Mouse (Mus musculus) liver, embryonic 18 days (tissue): ENCODE results near the gene Fntb. TPM values are rescaled to one million over a fixed set of nuclear protein-coding genes. Genes with fewer than 3 reads are reported as not detected.

Source experiments
- polyA plus RNA-seq: library from polyadenylated mRNA; depleted of rRNA; stranded (reverse); fragments of >200 nt; gene quantifications from 2 replicates; pipeline ENCODE4 v1.2.3, GENCODE M21; 2012; rRNA removed

The Fntb gene
- 11.4 and 12.0 TPM in 2 replicates for polyA plus RNA-seq

DNA sequence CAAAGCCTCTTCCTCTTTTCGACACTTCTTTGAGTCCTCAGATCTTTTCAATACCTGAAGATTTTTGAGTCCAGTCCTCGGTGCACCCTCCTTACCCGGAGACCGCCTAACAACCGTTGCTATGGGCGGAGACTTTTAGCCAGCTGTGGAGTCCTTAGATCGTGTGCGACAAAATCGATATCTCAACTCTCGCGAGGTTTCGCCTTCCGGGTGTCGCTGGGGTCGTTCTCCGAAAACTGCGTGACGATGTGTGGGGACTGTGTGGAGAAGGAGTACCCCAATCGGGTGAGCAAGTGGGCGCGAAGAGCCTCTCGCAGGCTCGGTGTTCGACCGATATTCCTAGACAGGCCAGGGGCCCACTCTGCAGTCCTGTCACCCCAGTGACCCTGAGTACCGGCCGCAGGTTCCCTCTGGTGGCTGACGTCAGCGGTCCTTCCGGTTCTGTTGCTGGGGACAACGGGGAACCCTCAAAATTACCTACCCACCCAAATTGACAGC lies at the start of gene Fntb, which contains the start of gene Churc1:
Fntb (plus strand) TSS at position 236 of the 498 bp plus-strand sequence.
Churc1 (plus strand) TSS at position 185 of the 498 bp plus-strand sequence.

GRCm38 (mm10) chr12:76795350-76795749 lies 30.0 kb downstream of the Fntb start, which contains the start of gene Gpx2:
TSS of gene Gpx2 (minus strand) at chr12:76795554.

DNA sequence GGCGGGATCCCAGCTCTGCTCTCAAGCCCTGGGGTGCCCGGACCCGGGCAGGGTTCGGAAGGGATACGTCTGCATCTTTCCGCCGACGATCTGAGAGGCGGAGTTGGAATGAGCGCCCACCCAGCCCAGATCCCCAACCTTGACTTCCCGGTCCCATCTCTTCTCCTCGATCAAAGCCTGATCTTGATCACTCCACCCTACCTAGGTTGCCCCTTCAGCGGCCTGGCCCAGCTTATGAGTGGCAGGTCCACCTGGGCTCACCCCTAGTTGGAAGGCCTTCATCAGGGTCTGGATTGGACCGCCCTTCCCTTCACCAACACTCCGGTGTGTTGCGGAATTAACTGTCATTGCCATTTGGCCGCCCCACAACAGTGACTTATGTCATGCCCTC lies 57.3 kb downstream of the Fntb start, which contains the start of gene Rab15:
Rab15 (minus strand) TSS at position 258 of the 391 bp plus-strand sequence.

GRCm38 (mm10) chr12:76961932-76962891 lies 196.8 kb downstream of the Fntb start, which contains the start of gene Max:
TSS of gene Max (minus strand) at chr12:76962201.

Other genes with a start within 250 kb of the Fntb start
- 12.0 and 15.7 TPM in 2 replicates for gene Plekhg3, start 234.7 kb upstream of the Fntb start, polyA plus RNA-seq
- gene Sptb, start 55.0 kb upstream of the Fntb start, polyA plus RNA-seq: 15.5 and 20.7 TPM in 2 replicates
- gene Churc1, start 51 bp upstream of the Fntb start, polyA plus RNA-seq: 41.1 and 41.2 TPM in 2 replicates
- 0.19 and 0.22 TPM in 2 replicates for gene Gpx2, start 30.0 kb downstream of the Fntb start, polyA plus RNA-seq
- 0.13 and 0.23 TPM in 2 replicates for gene Rab15, start 57.3 kb downstream of the Fntb start, polyA plus RNA-seq
- 22.5 and 23.6 TPM in 2 replicates for gene Max, start 196.6 kb downstream of the Fntb start, polyA plus RNA-seq